Mouse (Mus musculus) hindbrain, embryonic 11.5 days (tissue): ENCODE measurements at regions not wholly inside any gene's neighbourhood (a gene's known extent, or its start where the extent isn't known, plus 50 kb on each side); places are given as distances from the start of the nearest gene placed in this dataset.

Experiments used
- ATAC-seq: fragments of 200-750 bp; cut with Nextera tagmentation; 2 replicates; pipeline ENCODE4 v1.8.0; 2017; ENCODE audit warnings: mild to moderate bottlenecking, moderate TSS enrichment, moderate library complexity; ENCODE audit not compliant: low FRiP score
- DNase-seq: peaks from one replicate; pipeline ENCODE4 v3.0.0-alpha.2; 2015; ENCODE audit warnings: low spot score
- H3K27ac ChIP-seq: fragments of 300-500 bp; sonication (generic); 2 replicates; pipeline ENCODE4 v1.5.1; 2014; ENCODE audit warnings: mild to moderate bottlenecking, low read depth, low read length
- H3K27me3 ChIP-seq: fragments of 300-500 bp; sonication (generic); 2 replicates; pipeline ENCODE4 v1.6.1; 2014; ENCODE audit warnings: mild to moderate bottlenecking, low read length, moderate library complexity, mixed read lengths; ENCODE audit not compliant: control insufficient read depth, insufficient read depth
- H3K36me3 ChIP-seq: fragments of 300-500 bp; sonication (generic); 2 replicates; pipeline ENCODE4 v1.6.1; 2014; ENCODE audit warnings: mild to moderate bottlenecking, low read length, moderate library complexity, mixed read lengths; ENCODE audit not compliant: control insufficient read depth, insufficient read depth
- H3K4me1 ChIP-seq: fragments of 300-500 bp; sonication (generic); replicated peaks from 2 replicates; pipeline ENCODE4 v1.6.1; 2014; ENCODE audit warnings: low read length, mixed read lengths; ENCODE audit not compliant: control insufficient read depth, insufficient read depth
- H3K4me2 ChIP-seq: fragments of 300-500 bp; sonication (generic); replicated peaks from 2 replicates; pipeline ENCODE4 v1.6.1; 2014; ENCODE audit warnings: mild to moderate bottlenecking, low read depth, low read length
- H3K4me3 ChIP-seq: fragments of 300-500 bp; sonication (generic); 2 replicates; pipeline ENCODE4 v1.5.1; 2014; ENCODE audit warnings: low read depth, low read length
- H3K9ac ChIP-seq: fragments of 300-500 bp; sonication (generic); 2 replicates; pipeline ENCODE4 v1.6.1; 2014; ENCODE audit warnings: low read depth, low read length
- H3K9me3 ChIP-seq: fragments of 300-500 bp; sonication (generic); 2 replicates; pipeline ENCODE4 v1.6.1; 2016; ENCODE audit warnings: low read length; ENCODE audit not compliant: control insufficient read depth
- WGBS: fragments of 180-500 bp; shearing (Covaris S2); extraction: QIAGEN DNeasy Blood & Tissue Kit; methylation state at CpG from one replicate; pipeline ENCODE4 v1.1.7; 2014; 5-methylcytosine and 5-hydroxymethylcytosine counted together

DNA sequence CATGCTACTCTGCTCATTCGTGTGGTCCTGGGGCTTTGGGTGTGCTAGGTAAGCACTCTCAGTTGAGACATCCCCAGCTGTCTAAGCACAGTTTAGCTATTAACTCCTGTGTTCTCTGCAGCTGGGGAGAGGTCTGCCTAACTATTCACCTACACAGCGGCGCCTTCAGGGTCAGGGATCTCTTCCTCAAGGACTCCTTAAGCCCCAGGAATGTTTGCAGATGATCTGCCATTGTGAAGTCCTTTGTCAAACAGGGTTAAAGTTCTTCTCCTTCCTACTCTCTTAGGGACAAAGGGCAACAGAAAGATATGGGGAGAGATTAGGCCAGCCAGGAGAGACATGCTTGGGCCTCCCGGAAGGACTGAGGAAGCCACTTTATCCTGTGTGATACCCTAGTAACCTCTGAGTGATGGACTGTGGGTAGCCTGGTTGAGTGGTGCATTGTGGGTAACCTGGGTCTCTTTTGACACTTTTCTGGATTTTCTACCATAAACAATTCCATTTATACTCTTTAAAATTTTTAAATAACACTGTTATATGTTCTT is 51.7 kb upstream of the Podxl start:
- Histone ChIP-seq H3K4me3 (no peak overlapping the region), H3K4me1 (no peaks in the 10 kb centered on the region), H3K9ac (no peak overlapping the region), H3K4me2 (no peak overlapping the region), H3K27me3 (no peaks in the 10 kb centered on the region), H3K9me3 (no peaks in the 10 kb centered on the region), H3K36me3 (no peaks in the 10 kb centered on the region), H3K27ac (no peak overlapping the region)
- DNase-seq, result no peak
- 82% methylated on average over 4 of the region's 4 CpGs for WGBS
- ATAC-seq, result no peak

DNA sequence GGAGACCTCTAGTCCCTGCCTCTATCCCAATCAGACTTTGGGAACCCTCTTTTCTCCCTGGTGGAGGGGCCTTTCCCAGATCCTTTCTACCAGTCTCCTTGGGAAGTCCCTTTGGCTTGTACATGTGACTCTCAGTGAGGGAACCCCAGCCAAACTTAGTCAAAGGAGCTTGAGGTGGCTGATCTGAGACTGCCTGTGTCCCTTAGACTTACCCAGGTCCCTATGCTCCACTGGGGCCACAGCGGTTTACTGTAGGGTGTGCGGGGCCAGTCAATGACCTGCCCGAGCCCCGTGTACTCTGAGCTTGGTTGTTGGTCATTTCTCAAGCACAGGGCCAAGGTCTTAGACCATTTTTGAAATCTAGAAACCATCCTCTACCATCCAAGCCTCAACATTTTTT is 50.8 kb upstream of the Podxl start:
- no peaks in the 10 kb centered on the region for H3K4me1 ChIP-seq
- WGBS, result 84% methylated on average over 4 of the region's 4 CpGs
- H3K27me3 ChIP-seq, result no peaks in the 10 kb centered on the region
- no peak overlapping the region for H3K4me2 ChIP-seq
- H3K9ac ChIP-seq, result no peak overlapping the region
- no peaks in the 10 kb centered on the region for H3K9me3 ChIP-seq
- no peak overlapping the region for H3K27ac ChIP-seq
- H3K4me3 ChIP-seq, result no peak overlapping the region
- no peak for ATAC-seq
- no peaks in the 10 kb centered on the region for H3K36me3 ChIP-seq
- DNase-seq, result no peak

DNA sequence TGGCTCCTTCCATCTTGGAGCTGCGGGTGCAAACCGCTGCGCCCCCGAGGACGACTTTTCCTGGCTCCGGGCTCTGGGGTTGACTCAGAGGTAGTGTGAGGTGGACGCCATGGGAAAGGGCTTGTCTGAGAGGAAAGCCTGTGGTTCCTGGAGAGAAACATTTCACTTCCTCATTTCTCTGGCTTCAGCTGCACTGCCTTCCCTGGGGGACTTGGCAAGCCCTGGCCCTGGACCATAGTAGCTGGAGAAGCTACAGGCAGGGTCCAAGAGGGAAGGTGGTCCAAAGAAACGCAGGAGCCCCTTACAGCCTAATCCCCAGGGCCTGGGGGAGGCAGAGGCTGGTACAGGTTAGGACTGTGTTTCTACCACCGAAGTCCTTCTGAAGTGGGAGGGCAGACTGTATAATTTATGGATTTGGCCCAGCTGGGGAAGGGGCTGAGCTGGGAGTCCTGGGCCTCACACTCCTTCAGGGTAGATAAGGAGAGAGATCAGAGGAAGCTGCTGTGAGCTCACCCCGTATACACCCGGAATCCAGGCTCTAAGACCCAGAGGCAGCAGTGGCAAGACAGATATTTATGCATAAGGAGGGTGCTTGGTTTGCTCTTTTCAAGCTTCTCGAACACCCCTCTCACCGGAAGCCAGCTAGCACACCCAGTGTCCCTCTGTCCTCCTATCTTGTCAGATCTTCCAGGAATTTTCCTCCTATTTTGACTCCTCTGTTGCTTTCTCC is 50.0 kb upstream of the Podxl start:
- Histone ChIP-seq H3K27ac (no peak overlapping the region), H3K27me3 (no peaks in the 10 kb centered on the region), H3K4me3 (no peak overlapping the region), H3K9me3 (no peaks in the 10 kb centered on the region), H3K4me1 (no peaks in the 10 kb centered on the region), H3K9ac (no peak overlapping the region), H3K36me3 (no peaks in the 10 kb centered on the region), H3K4me2 (no peak overlapping the region)
- 80% methylated on average over 13 of the region's 13 CpGs for WGBS
- ATAC-seq (no peak), DNase-seq (no peak)
